Mouse (Mus musculus) neural tube, embryonic 11.5 days (tissue): ENCODE results near the gene Cbl. TPM values are rescaled to one million over a fixed set of nuclear protein-coding genes. Genes with fewer than 3 reads are reported as not detected.

Experiments used
- ATAC-seq: fragments of 200-750 bp; cut with Nextera tagmentation; 2 replicates; pipeline ENCODE4 v1.8.0; 2017; ENCODE audit warnings: moderate number of reproducible peaks, mild to moderate bottlenecking, moderate TSS enrichment, moderate library complexity; ENCODE audit not compliant: insufficient read depth, low FRiP score, low TSS enrichment
- DNase-seq: peaks from one replicate; pipeline ENCODE4 v3.0.0-alpha.2; 2015; ENCODE audit warnings: low spot score
- H3K27ac ChIP-seq: fragments of 300-500 bp; sonication (generic); 2 replicates; pipeline ENCODE4 v1.5.1; 2014; ENCODE audit warnings: low read depth, mild to moderate bottlenecking, low read length
- H3K27me3 ChIP-seq: fragments of 300-500 bp; sonication (generic); 2 replicates; pipeline ENCODE4 v1.6.1; 2014; ENCODE audit warnings: mild to moderate bottlenecking, low read length, mixed read lengths; ENCODE audit not compliant: control insufficient read depth, insufficient read depth
- H3K36me3 ChIP-seq: fragments of 300-500 bp; sonication (generic); 2 replicates; pipeline ENCODE4 v1.6.1; 2014; ENCODE audit warnings: mild to moderate bottlenecking, low read length, moderate library complexity, mixed read lengths; ENCODE audit not compliant: control insufficient read depth, insufficient read depth
- H3K4me1 ChIP-seq: fragments of 300-500 bp; sonication (generic); 2 replicates; pipeline ENCODE4 v1.6.1; 2014; ENCODE audit warnings: low read length, mixed read lengths; ENCODE audit not compliant: control insufficient read depth, insufficient read depth
- H3K4me2 ChIP-seq: fragments of 300-500 bp; sonication (generic); 2 replicates; pipeline ENCODE4 v1.6.1; 2014; ENCODE audit warnings: low read depth, mild to moderate bottlenecking, moderate library complexity
- H3K4me3 ChIP-seq: fragments of 300-500 bp; sonication (generic); 2 replicates; pipeline ENCODE4 v1.5.1; 2014; ENCODE audit warnings: low read depth, low read length
- H3K9ac ChIP-seq: fragments of 300-500 bp; sonication (generic); 2 replicates; pipeline ENCODE4 v1.6.1; 2014; ENCODE audit warnings: mild to moderate bottlenecking, low read length
- H3K9me3 ChIP-seq: fragments of 300-500 bp; sonication (generic); 2 replicates; pipeline ENCODE4 v1.6.1; 2016; ENCODE audit warnings: low read length; ENCODE audit not compliant: control insufficient read depth
- WGBS: fragments of 180-500 bp; shearing (Covaris S2); extraction: QIAGEN DNeasy Blood & Tissue Kit; methylation state at CpG from one replicate; pipeline ENCODE4 v1.1.7; 2014; 5-methylcytosine and 5-hydroxymethylcytosine counted together
- polyA plus RNA-seq: library from polyadenylated mRNA; unstranded; fragments of >200 nt; fragmentation: Nextera tagmentation; extraction: Ambion mirVana; gene quantifications from 2 replicates; pipeline ENCODE4 v1.2.1, GENCODE M21; 2014

Cbl gene
- polyA plus RNA-seq, 1 experiment from 2014 or later: 22.2 TPM

GRCm38 (mm10) chr9:44209416-44209815 lies 24.4 kb downstream of the Cbl start:
- ATAC-seq (no peak), DNase-seq (no peak)
- WGBS: 96% methylated on average over 4 of the region's 4 CpGs
- H3K4me3 ChIP-seq: no peak overlapping the region
- H3K9ac ChIP-seq: no peak overlapping the region
- H3K9me3 ChIP-seq: no peaks in the 10 kb centered on the region
- no peaks in the 10 kb centered on the region for H3K4me1 ChIP-seq
- H3K27me3 ChIP-seq: no peaks in the 10 kb centered on the region
- no peaks in the 10 kb centered on the region for H3K36me3 ChIP-seq
- no peak overlapping the region for H3K27ac ChIP-seq
- H3K4me2 ChIP-seq: no peak overlapping the region

GRCm38 (mm10) chr9:44207840-44208239 lies 26.0 kb downstream of the Cbl start:
- Histone ChIP-seq H3K27ac (no peak overlapping the region), H3K27me3 (no peaks in the 10 kb centered on the region), H3K4me3 (no peak overlapping the region), H3K9me3 (no peaks in the 10 kb centered on the region), H3K4me2 (no peak overlapping the region), H3K36me3 (no peaks in the 10 kb centered on the region), H3K4me1 (no peaks in the 10 kb centered on the region), H3K9ac (no peak overlapping the region)
- DNase-seq (no peak), ATAC-seq (no peak)
- 93% methylated on average over 2 of the region's 2 CpGs for WGBS

GRCm38 (mm10) chr9:44200458-44200857 lies 33.4 kb downstream of the Cbl start:
- no peak overlapping the region for H3K4me2 ChIP-seq
- H3K36me3 ChIP-seq: 0 out of 2 replicates have a peak, but pooled peaks cover 2% of the 10 kb centered on the region
- WGBS: 75% methylated on average over 3 of the region's 3 CpGs
- DNase-seq: no peak
- no peak for ATAC-seq
- no peaks in the 10 kb centered on the region for H3K9me3 ChIP-seq
- H3K4me3 ChIP-seq: no peak overlapping the region
- H3K4me1 ChIP-seq: no peaks in the 10 kb centered on the region
- H3K27me3 ChIP-seq: no peaks in the 10 kb centered on the region
- no peak overlapping the region for H3K9ac ChIP-seq
- no peak overlapping the region for H3K27ac ChIP-seq

DNA sequence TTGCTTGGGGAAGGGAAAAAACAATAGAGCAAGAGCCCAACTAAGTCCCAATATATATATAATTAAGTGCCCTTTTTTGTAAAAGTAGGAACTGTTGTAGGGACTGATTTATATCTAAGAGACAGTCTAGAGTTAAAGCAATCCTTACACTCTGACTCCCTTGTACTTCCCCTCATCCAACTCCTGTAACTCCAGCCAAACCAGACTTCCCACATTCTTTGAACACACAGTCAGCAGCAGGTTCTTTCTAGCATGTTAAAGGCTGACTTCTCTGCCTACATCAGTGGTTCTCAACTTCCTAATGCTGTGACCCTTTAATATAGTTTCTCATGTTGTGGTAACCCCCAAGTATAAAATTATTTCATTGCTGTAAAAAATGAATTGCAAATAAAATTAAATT lies 34.3 kb downstream of the Cbl start:
- no peak overlapping the region for H3K9ac ChIP-seq
- no peaks in the 10 kb centered on the region for H3K27me3 ChIP-seq
- no peaks in the 10 kb centered on the region for H3K9me3 ChIP-seq
- H3K36me3 ChIP-seq: 0 out of 2 replicates have a peak, but pooled peaks cover 2% of the 10 kb centered on the region
- no peaks in the 10 kb centered on the region for H3K4me1 ChIP-seq
- no peak overlapping the region for H3K4me3 ChIP-seq
- DNase-seq (no peak), ATAC-seq (no peak)
- no peak overlapping the region for H3K27ac ChIP-seq
- no peak overlapping the region for H3K4me2 ChIP-seq

- no peaks in the 10 kb centered on the region for H3K4me1 ChIP-seq
- H3K4me2 ChIP-seq: no peak overlapping the region
- no peak overlapping the region for H3K4me3 ChIP-seq
- WGBS: 93% methylated on average over 3 of the region's 3 CpGs
- no peak overlapping the region for H3K9ac ChIP-seq
- 0 out of 2 replicates have a peak, but pooled peaks cover 2% of the 10 kb centered on the region for H3K36me3 ChIP-seq
- H3K9me3 ChIP-seq: no peaks in the 10 kb centered on the region
- DNase-seq: no peak
- ATAC-seq: no peak
- H3K27me3 ChIP-seq: no peaks in the 10 kb centered on the region
- H3K27ac ChIP-seq: no peak overlapping the region
Measured at GRCm38 (mm10) chr9:44199166-44199565, 34.7 kb downstream of the Cbl start.

DNA sequence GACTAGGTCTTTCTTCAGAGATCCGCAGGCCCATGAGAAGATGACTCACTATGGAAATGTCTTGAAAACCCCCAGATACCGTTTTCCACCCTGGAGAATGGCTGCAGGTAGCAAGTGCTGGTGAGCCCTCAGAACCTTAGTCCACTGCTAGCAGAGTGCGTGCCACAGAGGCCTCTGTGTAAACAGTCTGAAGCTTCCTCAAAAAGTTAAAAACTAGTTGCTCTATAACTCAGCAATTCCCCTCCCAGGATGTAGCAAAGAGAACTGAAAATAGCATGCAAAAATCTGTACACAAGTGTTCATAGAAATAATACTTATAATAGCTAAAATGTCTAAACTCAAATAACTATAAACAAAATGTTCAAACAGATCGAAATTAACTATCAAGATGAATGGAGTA lies 37.5 kb downstream of the Cbl start:
- DNase-seq: no peak
- Histone ChIP-seq H3K4me2 (no peak overlapping the region), H3K27me3 (no peaks in the 10 kb centered on the region), H3K9ac (no peak overlapping the region), H3K4me1 (no peaks in the 10 kb centered on the region), H3K4me3 (no peak overlapping the region), H3K9me3 (no peaks in the 10 kb centered on the region), H3K27ac (no peak overlapping the region), H3K36me3 (0 out of 2 replicates have a peak, but pooled peaks cover 2% of the 10 kb centered on the region)
- ATAC-seq: no peak
- 91% methylated on average over 4 of the region's 4 CpGs for WGBS

DNA sequence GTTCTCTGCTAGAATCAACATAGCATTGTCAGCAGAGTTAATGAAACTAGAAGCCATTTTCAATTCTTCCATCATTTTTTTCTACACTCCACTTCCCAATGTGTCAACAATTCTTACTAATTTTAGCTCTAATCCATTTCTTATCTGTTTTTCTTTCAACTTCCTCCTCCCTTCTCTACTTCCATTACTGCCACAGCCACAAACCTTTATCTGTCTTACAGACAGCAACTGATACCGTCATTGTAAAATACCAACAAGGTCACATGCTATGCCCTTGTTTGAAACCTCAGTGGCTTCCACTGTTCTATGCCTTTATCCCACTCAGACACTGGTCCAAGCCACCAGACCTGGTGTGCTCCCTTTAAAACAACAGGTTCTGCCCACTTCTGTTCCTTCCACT lies 39.8 kb downstream of the Cbl start:
- WGBS: 95% methylated on average over 1 of the region's 1 CpGs
- no peaks in the 10 kb centered on the region for H3K27me3 ChIP-seq
- no peak overlapping the region for H3K27ac ChIP-seq
- no peaks in the 10 kb centered on the region for H3K36me3 ChIP-seq
- no peak overlapping the region for H3K4me3 ChIP-seq
- H3K9ac ChIP-seq: no peak overlapping the region
- no peak overlapping the region for H3K4me2 ChIP-seq
- ATAC-seq (no peak), DNase-seq (no peak)
- H3K4me1 ChIP-seq: no peaks in the 10 kb centered on the region
- H3K9me3 ChIP-seq: no peaks in the 10 kb centered on the region

- no peaks in the 10 kb centered on the region for H3K27me3 ChIP-seq
- ATAC-seq (no peak), DNase-seq (no peak)
- no peak overlapping the region for H3K9ac ChIP-seq
- WGBS: 96% methylated on average over 5 of the region's 5 CpGs
- no peaks in the 10 kb centered on the region for H3K36me3 ChIP-seq
- H3K4me2 ChIP-seq: no peak overlapping the region
- no peak overlapping the region for H3K27ac ChIP-seq
- H3K4me1 ChIP-seq: no peaks in the 10 kb centered on the region
- H3K4me3 ChIP-seq: no peak overlapping the region
- H3K9me3 ChIP-seq: no peaks in the 10 kb centered on the region
Measured at GRCm38 (mm10) chr9:44192794-44193193, 41.1 kb downstream of the Cbl start.

DNA sequence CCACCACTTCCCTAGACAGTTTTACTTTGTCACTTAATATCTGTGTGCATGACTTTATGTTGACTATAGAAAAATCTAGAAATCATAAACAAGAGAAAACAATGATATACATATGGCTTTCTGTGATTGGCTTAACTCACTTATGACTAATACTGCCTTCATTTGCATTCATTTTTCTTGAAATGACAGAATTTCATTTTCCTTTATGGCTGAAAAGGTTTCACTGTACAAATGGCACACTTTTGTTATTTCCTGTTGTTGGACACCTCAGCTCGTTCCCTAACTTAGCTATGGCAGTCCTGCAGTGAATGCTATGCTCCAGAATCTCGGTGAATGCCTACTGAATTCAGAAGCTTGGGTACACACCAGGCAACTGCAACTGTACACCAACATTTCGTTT lies 41.5 kb downstream of the Cbl start:
- no peak overlapping the region for H3K27ac ChIP-seq
- no peaks in the 10 kb centered on the region for H3K27me3 ChIP-seq
- ATAC-seq (no peak), DNase-seq (no peak)
- H3K36me3 ChIP-seq: no peaks in the 10 kb centered on the region
- no peak overlapping the region for H3K4me2 ChIP-seq
- H3K4me1 ChIP-seq: no peaks in the 10 kb centered on the region
- H3K4me3 ChIP-seq: no peak overlapping the region
- no peak overlapping the region for H3K9ac ChIP-seq
- no peaks in the 10 kb centered on the region for H3K9me3 ChIP-seq
- WGBS: 93% methylated on average over 3 of the region's 3 CpGs
